Mouse (Mus musculus) heart, adult 2 months (tissue): Measurements from ENCODE around the gene Keg1.

Experiments
- CTCF ChIP-seq: fragments of 200-600 bp; IDR thresholded peaks from 2 replicates; pipeline ENCODE4 v1.8.1; 2022; ENCODE audit warnings: antibody characterized with exemption, mild to moderate bottlenecking, moderate library complexity
- POLR2A ChIP-seq: fragments of 200-500 bp; IDR thresholded peaks from 2 replicates; pipeline ENCODE4 v1.6.1; 2011; ENCODE audit warnings: mild to moderate bottlenecking, low read depth, low read length, control low read depth; ENCODE audit not compliant: insufficient read depth

GRCm38 (mm10) chr19:12685231-12685630 lies 10.4 kb upstream of the Keg1 start:
- TF ChIP-seq CTCF = no peak
- TF ChIP-seq POLR2A = no peak
